Mouse (Mus musculus) heart, adult 2 months (tissue): ENCODE data around the gene Cux2.

Source experiments
- CTCF ChIP-seq: fragments of 200-600 bp; IDR thresholded peaks from 2 replicates; pipeline ENCODE4 v1.8.1; 2022; ENCODE audit warnings: antibody characterized with exemption, mild to moderate bottlenecking, moderate library complexity
- EP300 ChIP-seq: fragments of 200-500 bp; IDR thresholded peaks from 2 replicates; pipeline ENCODE4 v1.6.1; 2011; ENCODE audit warnings: low read depth, low read length, control low read depth; ENCODE audit not compliant: insufficient read depth
- POLR2A ChIP-seq: fragments of 200-500 bp; IDR thresholded peaks from 2 replicates; pipeline ENCODE4 v1.6.1; 2011; ENCODE audit warnings: mild to moderate bottlenecking, low read depth, low read length, control low read depth; ENCODE audit not compliant: insufficient read depth

DNA sequence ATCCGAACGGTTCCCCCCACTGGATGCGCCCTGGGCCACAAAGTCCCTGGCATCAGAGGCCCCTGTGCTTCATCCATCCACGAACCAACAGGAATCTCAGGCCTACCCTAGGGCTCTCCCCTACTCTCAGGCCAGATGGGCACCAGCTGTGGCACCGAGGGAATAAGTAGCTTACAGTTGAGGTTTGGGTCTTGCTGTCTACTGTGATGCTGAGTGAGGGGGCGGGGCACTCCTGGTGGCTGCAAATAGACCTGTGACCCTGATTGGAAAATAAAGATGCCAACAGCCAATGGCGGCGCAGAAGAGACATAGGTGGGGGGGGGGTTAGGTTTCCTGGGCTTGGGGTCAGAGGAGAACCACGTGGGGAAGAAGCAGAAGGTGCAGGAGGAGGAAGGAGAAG lies 38.6 kb downstream of the Cux2 start:
- TF ChIP-seq CTCF, result no peak
- TF ChIP-seq POLR2A, result no peak
- no peak for TF ChIP-seq EP300
